Mouse (Mus musculus): ENCODE measurements around the gene Grn. TPM values are rescaled to one million over a fixed set of nuclear protein-coding genes. Genes with fewer than 3 reads are reported as not detected.
A peak's percentile ranks its signal among the peaks of the same experiment; 100 is the strongest.

Gene Grn
- total and polyA plus RNA-seq, 3 experiments, result 63.7 to 453 (median 106) TPM

DNA sequence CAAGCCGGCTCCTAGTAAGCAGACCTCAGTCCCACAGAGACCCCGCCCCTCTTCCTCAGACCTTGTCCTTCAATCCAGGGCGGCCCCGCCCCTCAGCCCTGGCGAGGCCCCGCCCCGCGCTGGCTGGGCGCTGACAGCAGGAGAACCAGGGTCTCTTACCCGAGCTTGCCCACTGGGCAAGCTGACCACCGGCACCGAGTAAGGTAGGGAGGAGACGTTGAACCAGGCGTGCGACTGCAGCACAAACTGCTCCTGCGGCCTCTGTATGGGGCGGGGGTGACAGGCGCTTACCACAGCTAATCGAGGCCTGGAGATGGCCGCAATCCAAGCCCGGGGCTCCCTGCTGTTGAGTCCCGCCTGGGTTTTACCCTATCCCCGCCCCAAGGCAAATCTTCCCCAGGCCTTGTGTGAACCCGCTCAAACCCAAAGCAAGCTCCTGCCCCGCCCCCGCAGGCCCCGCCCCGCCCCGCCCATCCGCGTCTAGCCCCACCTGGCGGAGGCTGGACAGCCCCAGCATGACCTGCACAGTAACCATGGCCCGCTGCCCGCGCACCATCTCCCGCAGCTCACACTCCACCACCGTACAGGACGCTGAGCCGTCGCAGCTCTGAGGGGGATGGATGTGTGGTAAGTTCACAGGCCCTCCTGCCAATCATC lies 25.8 kb downstream of the Grn start:
- dilution Hi-C loops (cut with MboI; ENCODE audit: extremely low pct_ligation_motif_present, extremely low pct_unique_long_range_greater_than_20kb, low sequenced_read_pairs) (no loop called here), in situ Hi-C loops (cut with MboI; ENCODE audit: low pct_ligation_motif_present, low pct_unique_long_range_greater_than_20kb, low sequenced_read_pairs) (no loop called here)
- TF ChIP-seq POLR2A (IDR thresholded peaks at IDR 0.05; ENCODE audit: low read depth, low read length), result 0 out of 2 replicates have a peak, but pooled peaks have one; percentile 38
- no peak for TF ChIP-seq CHD1 (IDR thresholded peaks at IDR 0.05; ENCODE audit: low read depth, low read length)
- peak; percentile 79 for TF ChIP-seq SIN3A (IDR thresholded peaks at IDR 0.05; ENCODE audit: low read length)
- 0 out of 2 replicates have a peak, but pooled peaks have one; percentile 5 for TF ChIP-seq MAX (IDR thresholded peaks at IDR 0.05; ENCODE audit: low read length)
- 0 out of 2 replicates have a peak, but pooled peaks have one; percentile 11 for TF ChIP-seq MAZ (IDR thresholded peaks at IDR 0.05; ENCODE audit: low read depth, low read length)
- TF ChIP-seq SMC3 (IDR thresholded peaks at IDR 0.05; ENCODE audit: low read depth, low read length), result no peak
- peak; percentile 51; the same call in 1 of the 2 replicates for TF ChIP-seq NRF1 (IDR thresholded peaks at IDR 0.05; ENCODE audit: low read depth, low read length)
- no peak for TF ChIP-seq RCOR1 (conservative IDR thresholded peaks at IDR 0.05; ENCODE audit: low read depth, low read length)
- TF ChIP-seq MXI1 (IDR thresholded peaks at IDR 0.05; ENCODE audit: low read depth, low read length), result peak; percentile 48; the same call in 1 of the 2 replicates
- no peak for TF ChIP-seq IRF4 (IDR thresholded peaks at IDR 0.05; ENCODE audit: low read depth, low read length)
- no peak for TF ChIP-seq USF1 (IDR thresholded peaks at IDR 0.05; ENCODE audit: low read depth, low read length)
- no peak for TF ChIP-seq ZMIZ1 (IDR thresholded peaks at IDR 0.05; ENCODE audit: low read depth, low read length)
- no peak for TF ChIP-seq ZC3H11A (IDR thresholded peaks at IDR 0.05; ENCODE audit: low read depth, low read length)
- no peak for TF ChIP-seq POLR2AphosphoS2 (IDR thresholded peaks at IDR 0.05; ENCODE audit: low read depth, low read length)
- TF ChIP-seq KAT2A (IDR thresholded peaks at IDR 0.05; ENCODE audit: insufficient replicate concordance, low read length), result no peak
- TF ChIP-seq UBTF (IDR thresholded peaks at IDR 0.05; ENCODE audit: low read depth, low read length), result 0 out of 2 replicates have a peak, but pooled peaks have one; percentile 28
- no peak for TF ChIP-seq ELF1 (IDR thresholded peaks at IDR 0.05; ENCODE audit: low read depth, low read length)
- TF ChIP-seq JUND (conservative IDR thresholded peaks at IDR 0.05; ENCODE audit: low read depth, low read length), result no peak
- peak in 1 of 2 experiments; percentile 44; a peak in 2 of 4 replicates for TF ChIP-seq CTCF (conservative IDR thresholded peaks at IDR 0.05 in 1 of 2, IDR thresholded peaks at IDR 0.05 in 1 of 2; ENCODE audit: low read depth in 2 of 2, low read length in 2 of 2)
- TF ChIP-seq TBP (conservative IDR thresholded peaks at IDR 0.05; ENCODE audit: low read depth, low read length), result no peak
- TF ChIP-seq TCF12 (IDR thresholded peaks at IDR 0.05; ENCODE audit: low read depth, low read length), result peak; percentile 19; the same call in 1 of the 2 replicates
- no peak for TF ChIP-seq BHLHE40 (IDR thresholded peaks at IDR 0.05; ENCODE audit: low read depth, low read length)
- no peak for TF ChIP-seq USF2 (conservative IDR thresholded peaks at IDR 0.05; ENCODE audit: low read depth, low read length)
- peak; percentile 31; the same call in 1 of the 2 replicates for TF ChIP-seq HCFC1 (IDR thresholded peaks at IDR 0.05; ENCODE audit: low read depth, low read length)
- Histone ChIP-seq H3K27ac (ENCODE audit: insufficient read depth, low read depth) (no peak overlapping the region), H3K79me2 (replicated peaks; ENCODE audit: control insufficient read depth, extremely low read depth, insufficient read depth, poor library complexity, severe bottlenecking) (no peaks in the 10 kb centered on the region), H3K9ac (ENCODE audit: insufficient read depth, low read depth) (no peak overlapping the region), H3K4me2 (ENCODE audit: insufficient read depth, low read depth, poor library complexity, severe bottlenecking) (peak overlapping the region; percentile 30), H3K4me1 (ENCODE audit: control insufficient read depth in 1 of 2, insufficient read depth in 2 of 2) (peaks cover 8 to 16% of the 10 kb centered on the region in 2 experiments), H3K9me3 (replicated peaks; ENCODE audit: low read length) (no peaks in the 10 kb centered on the region), H3K4me3 (replicated peaks in 1 of 3; ENCODE audit: low read depth in 2 of 3, low read length in 2 of 3, poor library complexity in 1 of 3) (peak overlapping the region; percentile 3 to 40 (median 24)), H3K36me3 (replicated peaks in 1 of 2; ENCODE audit: control insufficient read depth in 1 of 2, insufficient read depth in 1 of 2, low read length in 1 of 2) (peaks cover 0 to 2% of the 10 kb centered on the region in 2 experiments), H3K27me3 (replicated peaks) (peaks cover 50% of the 10 kb centered on the region)
- DNase-seq (ENCODE audit: extremely low read depth), result peak; percentile 88

All from CH12.LX (cell line).